Mouse (Mus musculus) heart, adult 2 months (tissue): Measurements from ENCODE around the gene Smim1. TPM values are rescaled to one million over a fixed set of nuclear protein-coding genes. Genes with fewer than 3 reads are reported as not detected.

Source experiments
- DNase-seq, 2 experiments: peaks; one replicate each; pipeline ENCODE4 v3.0.0; 2021
- H3K27ac ChIP-seq: fragments of 200-600 bp; 2 replicates; pipeline ENCODE4 v1.8.1; 2022
- H3K27me3 ChIP-seq: fragments of 200-500 bp; 2 replicates; pipeline ENCODE4 v1.6.1; 2012; ENCODE audit warnings: mild to moderate bottlenecking, low read length, inconsistent platforms, mixed read lengths; ENCODE audit not compliant: control insufficient read depth, insufficient read depth
- H3K36me3 ChIP-seq: fragments of 200-500 bp; 2 replicates; pipeline ENCODE4 v1.6.1; 2012; ENCODE audit warnings: low read length, inconsistent platforms; ENCODE audit not compliant: control insufficient read depth, insufficient read depth
- H3K4me1 ChIP-seq: fragments of 200-500 bp; 2 replicates; pipeline ENCODE4 v1.6.1; 2011; ENCODE audit warnings: low read length; ENCODE audit not compliant: control insufficient read depth, insufficient read depth
- H3K4me3 ChIP-seq: fragments of 200-600 bp; 2 replicates; pipeline ENCODE4 v1.8.1; 2022
- H3K79me2 ChIP-seq: fragments of 200-500 bp; replicated peaks from 2 replicates; pipeline ENCODE4 v1.6.1; 2012; ENCODE audit warnings: mild to moderate bottlenecking, inconsistent platforms, low read length, moderate library complexity, mixed read lengths; ENCODE audit not compliant: control insufficient read depth, insufficient read depth
- H3K9ac ChIP-seq: fragments of 200-500 bp; 2 replicates; pipeline ENCODE4 v1.6.1; 2012; ENCODE audit warnings: low read depth, mild to moderate bottlenecking, control low read depth, inconsistent platforms, low read length, mixed read lengths
- CTCF ChIP-seq: fragments of 200-600 bp; IDR thresholded peaks from 2 replicates; pipeline ENCODE4 v1.8.1; 2022; ENCODE audit warnings: antibody characterized with exemption, mild to moderate bottlenecking, moderate library complexity
- EP300 ChIP-seq: fragments of 200-500 bp; IDR thresholded peaks from 2 replicates; pipeline ENCODE4 v1.6.1; 2011; ENCODE audit warnings: low read depth, low read length, control low read depth; ENCODE audit not compliant: insufficient read depth
- POLR2A ChIP-seq: fragments of 200-500 bp; IDR thresholded peaks from 2 replicates; pipeline ENCODE4 v1.6.1; 2011; ENCODE audit warnings: mild to moderate bottlenecking, low read depth, low read length, control low read depth; ENCODE audit not compliant: insufficient read depth
- WGBS: fragments of 180-500 bp; shearing (Covaris S2); methylation state at CpG from one replicate; pipeline ENCODE4 v1.1.7; 2018; 5-methylcytosine and 5-hydroxymethylcytosine counted together
- intact Hi-C: fragments of 180-260 bp; cut with DNase I; formaldehyde crosslinking; loops from one replicate; pipeline ENCODE4 v1.15.1; 2025
- polyA plus RNA-seq: library from polyadenylated mRNA; depleted of rRNA; stranded (reverse); fragments of >200 nt; gene quantifications from 2 replicates; pipeline ENCODE4 v1.2.3, GENCODE M21; 2012
- total RNA-seq, 2 experiments: library from RNA; stranded (reverse); gene quantifications; 2 replicates each; pipeline ENCODE4 v1.2.3; 2021

The Smim1 gene
- total and polyA plus RNA-seq, 3 experiments = 5.7 to 24.7 (median 7.8) TPM

GRCm38 (mm10) chr4:154045837-154046236 is 19.8 kb upstream of the Smim1 start:
- DNase-seq = no peak
- H3K4me3 ChIP-seq = no peak overlapping the region
- intact Hi-C loops = no loop called here
- no peak overlapping the region for H3K27ac ChIP-seq
- H3K79me2 ChIP-seq = no peaks in the 10 kb centered on the region; the same call in 1 of the 2 replicates
- no peak overlapping the region for H3K9ac ChIP-seq
- no peaks in the 10 kb centered on the region for H3K4me1 ChIP-seq
- H3K36me3 ChIP-seq = no peaks in the 10 kb centered on the region
- 63% methylated on average over 5 of the region's 5 CpGs for WGBS
- no peaks in the 10 kb centered on the region; the same call in 1 of the 2 replicates for H3K27me3 ChIP-seq
- TF ChIP-seq CTCF (peak; percentile 22; the same call in 1 of the 2 replicates), EP300 (no peak), POLR2A (no peak)

- TF ChIP-seq EP300 (no peak), CTCF (no peak), POLR2A (no peak)
- Histone ChIP-seq H3K4me1 (no peaks in the 10 kb centered on the region), H3K27me3 (no peaks in the 10 kb centered on the region; the same call in 1 of the 2 replicates), H3K79me2 (no peaks in the 10 kb centered on the region), H3K36me3 (no peaks in the 10 kb centered on the region), H3K27ac (no peak within 1 kb of the TSS), H3K4me3 (no peak within 1 kb of the TSS), H3K9ac (no peak within 1 kb of the TSS)
- DNase-seq = no peak
- WGBS = 78% methylated on average over 9 of the region's 9 CpGs
- intact Hi-C loops = no loop called here
These were observed 16.5 kb upstream of the Smim1 start, which contains the start of gene Ccdc27 for GRCm38 (mm10) chr4:154042577-154042976. Gene Ccdc27, minus strand, starts transcription at chr4:154042677.

GRCm38 (mm10) chr4:154037123-154037522 is 11.1 kb upstream of the Smim1 start:
- Histone ChIP-seq H3K27ac (no peak overlapping the region), H3K4me1 (no peaks in the 10 kb centered on the region), H3K36me3 (no peaks in the 10 kb centered on the region), H3K9ac (no peak overlapping the region), H3K4me3 (no peak overlapping the region), H3K79me2 (no peaks in the 10 kb centered on the region), H3K27me3 (no peaks in the 10 kb centered on the region)
- WGBS = 31% methylated on average over 3 of the region's 3 CpGs
- DNase-seq = no peak
- TF ChIP-seq POLR2A (no peak), CTCF (no peak), EP300 (no peak)
- intact Hi-C loops = no loop called here

GRCm38 (mm10) chr4:154028646-154029045 is 2.6 kb upstream of the Smim1 start:
- intact Hi-C loops = no loop called here

GRCm38 (mm10) chr4:154028066-154028465 is 2.0 kb upstream of the Smim1 start:
- Histone ChIP-seq H3K36me3 (no peaks in the 10 kb centered on the region), H3K27me3 (no peaks in the 10 kb centered on the region), H3K27ac (no peak overlapping the region), H3K4me1 (no peaks in the 10 kb centered on the region), H3K9ac (no peak overlapping the region), H3K4me3 (no peak overlapping the region), H3K79me2 (no peaks in the 10 kb centered on the region)
- 67% methylated on average over 7 of the region's 7 CpGs for WGBS
- no peak for DNase-seq
- intact Hi-C loops = no loop called here
- no peak for TF ChIP-seq POLR2A
- no peak for TF ChIP-seq EP300
- no peak for TF ChIP-seq CTCF

More at GRCm38 (mm10) chr4:154028646-154029045, 2.6 kb upstream of the Smim1 start:
- no peaks in the 10 kb centered on the region for H3K79me2 ChIP-seq
- no peak overlapping the region for H3K4me3 ChIP-seq
- no peak for DNase-seq
- H3K9ac ChIP-seq = no peak overlapping the region
- H3K36me3 ChIP-seq = no peaks in the 10 kb centered on the region
- H3K27ac ChIP-seq = no peak overlapping the region
- H3K4me1 ChIP-seq = no peaks in the 10 kb centered on the region
- H3K27me3 ChIP-seq = no peaks in the 10 kb centered on the region
- peak; percentile 58 for TF ChIP-seq CTCF
- TF ChIP-seq EP300 = no peak

GRCm38 (mm10) chr4:154026441-154026761 is 371 bp upstream of the Smim1 start:
- Histone ChIP-seq H3K27ac (no peak overlapping the region), H3K79me2 (no peaks in the 10 kb centered on the region), H3K9ac (no peak overlapping the region), H3K4me1 (no peaks in the 10 kb centered on the region), H3K4me3 (no peak overlapping the region), H3K27me3 (no peaks in the 10 kb centered on the region), H3K36me3 (no peaks in the 10 kb centered on the region)
- TF ChIP-seq CTCF = no peak
- TF ChIP-seq EP300 = no peak
- TF ChIP-seq POLR2A = no peak
- WGBS = 22% methylated on average over 2 of the region's 2 CpGs
- DNase-seq = no peak
- intact Hi-C loops = no loop called here
